Mouse (Mus musculus) embryonic facial prominence, embryonic 12.5 days (tissue): ENCODE measurements around the gene Scmh1. TPM values are rescaled to one million over a fixed set of nuclear protein-coding genes. Genes with fewer than 3 reads are reported as not detected.

Experiments
- ATAC-seq: fragments of 200-750 bp; cut with Nextera tagmentation; 2 replicates; pipeline ENCODE4 v1.8.0; 2017; ENCODE audit not compliant: insufficient number of reproducible peaks, insufficient read depth, low FRiP score, low TSS enrichment
- H3K27ac ChIP-seq: fragments of 300-500 bp; sonication (generic); 2 replicates; pipeline ENCODE4 v1.5.1; 2016; ENCODE audit warnings: mild to moderate bottlenecking
- H3K27me3 ChIP-seq: fragments of 300-500 bp; sonication (generic); 2 replicates; pipeline ENCODE4 v1.6.1; 2016; ENCODE audit warnings: mild to moderate bottlenecking, moderate library complexity
- H3K36me3 ChIP-seq: fragments of 300-500 bp; sonication (generic); 2 replicates; pipeline ENCODE4 v1.6.1; 2016; ENCODE audit warnings: mild to moderate bottlenecking
- H3K4me1 ChIP-seq: fragments of 300-500 bp; sonication (generic); 2 replicates; pipeline ENCODE4 v1.6.1; 2016
- H3K4me2 ChIP-seq: fragments of 300-500 bp; sonication (generic); replicated peaks from 2 replicates; pipeline ENCODE4 v1.6.1; 2016; ENCODE audit warnings: mild to moderate bottlenecking, moderate library complexity
- H3K4me3 ChIP-seq: fragments of 300-500 bp; sonication (generic); 2 replicates; pipeline ENCODE4 v1.5.1; 2016; ENCODE audit warnings: mild to moderate bottlenecking
- H3K9ac ChIP-seq: fragments of 300-500 bp; sonication (generic); 2 replicates; pipeline ENCODE4 v1.6.1; 2016; ENCODE audit warnings: mild to moderate bottlenecking, moderate library complexity
- H3K9me3 ChIP-seq: fragments of 300-500 bp; sonication (generic); 2 replicates; pipeline ENCODE4 v1.6.1; 2016; ENCODE audit warnings: mild to moderate bottlenecking, moderate library complexity
- WGBS: fragments of 180-500 bp; shearing (Covaris S2); methylation state at CpG from one replicate; pipeline ENCODE4 v1.1.7; 2016; 5-methylcytosine and 5-hydroxymethylcytosine counted together
- polyA plus RNA-seq: library from polyadenylated mRNA; unstranded; fragments of >200 nt; fragmentation: Nextera tagmentation; extraction: Ambion mirVana; gene quantifications from 2 replicates; pipeline ENCODE4 v1.2.1, GENCODE M21; 2016

The Scmh1 gene
- polyA plus RNA-seq, 1 experiment from 2014 or later = 45.2 TPM

- no peak overlapping the region for H3K4me2 ChIP-seq
- H3K9ac ChIP-seq = no peak overlapping the region
- 97% methylated on average over 2 of the region's 2 CpGs for whole genome bisulfite sequencing
- no peaks in the 10 kb centered on the region for H3K4me1 ChIP-seq
- H3K27ac ChIP-seq = no peak overlapping the region
- H3K9me3 ChIP-seq = no peaks in the 10 kb centered on the region
- no peak overlapping the region for H3K4me3 ChIP-seq
- peaks cover 47% of the 10 kb centered on the region for H3K36me3 ChIP-seq
- H3K27me3 ChIP-seq = no peaks in the 10 kb centered on the region
- ATAC-seq = no peak
These were observed 109.3 kb downstream of the Scmh1 start for GRCm38 (mm10) chr4:120514366-120514765.

DNA sequence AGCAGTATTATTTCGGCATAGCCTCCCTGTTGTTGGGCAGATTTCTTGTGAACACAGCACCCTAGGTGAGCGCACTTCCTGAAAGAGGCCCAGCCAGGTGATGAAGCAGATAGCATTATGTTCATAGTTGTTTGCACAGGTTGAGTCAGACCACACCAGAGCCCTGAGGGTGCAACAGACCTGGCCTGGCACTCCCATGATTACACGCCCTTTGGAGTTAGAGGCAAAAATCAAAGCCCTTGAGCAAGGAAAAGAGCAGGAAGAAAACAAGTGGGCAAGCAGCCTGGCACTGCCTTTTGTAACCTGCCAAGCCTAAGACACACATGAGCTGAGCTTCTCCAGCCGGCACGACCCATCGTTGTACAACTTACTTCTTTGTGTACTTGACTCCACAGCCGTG, 111.4 kb downstream of the Scmh1 start:
- no peak overlapping the region for H3K27ac ChIP-seq
- H3K4me1 ChIP-seq = no peaks in the 10 kb centered on the region
- peaks cover 44% of the 10 kb centered on the region for H3K36me3 ChIP-seq
- H3K27me3 ChIP-seq = no peaks in the 10 kb centered on the region
- no peak overlapping the region for H3K4me2 ChIP-seq
- H3K4me3 ChIP-seq = no peak overlapping the region
- ATAC-seq = no peak
- no peaks in the 10 kb centered on the region for H3K9me3 ChIP-seq
- no peak overlapping the region for H3K9ac ChIP-seq
- WGBS = 93% methylated on average over 7 of the region's 7 CpGs

DNA sequence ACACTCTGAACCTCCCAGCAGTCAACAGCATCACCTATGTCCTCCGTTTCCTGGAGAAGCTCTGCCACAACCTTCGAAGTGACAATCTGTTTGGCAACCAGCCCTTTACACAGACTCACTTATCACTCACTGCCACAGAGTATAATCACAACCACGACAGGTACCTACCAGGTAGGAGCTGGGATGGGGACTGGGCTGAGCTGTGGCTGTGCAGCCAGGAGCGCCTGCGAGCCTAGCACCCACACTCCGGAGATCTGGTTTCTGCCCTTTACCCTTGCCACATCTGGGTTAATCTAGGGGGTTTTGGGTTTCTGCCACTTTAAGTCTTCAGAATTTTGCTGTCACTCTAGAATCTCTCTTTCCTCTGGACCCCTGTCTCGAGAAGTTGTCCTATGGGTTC, 111.8 kb downstream of the Scmh1 start:
- ATAC-seq = no peak
- WGBS = 85% methylated on average over 7 of the region's 7 CpGs
- H3K27ac ChIP-seq = no peak overlapping the region

DNA sequence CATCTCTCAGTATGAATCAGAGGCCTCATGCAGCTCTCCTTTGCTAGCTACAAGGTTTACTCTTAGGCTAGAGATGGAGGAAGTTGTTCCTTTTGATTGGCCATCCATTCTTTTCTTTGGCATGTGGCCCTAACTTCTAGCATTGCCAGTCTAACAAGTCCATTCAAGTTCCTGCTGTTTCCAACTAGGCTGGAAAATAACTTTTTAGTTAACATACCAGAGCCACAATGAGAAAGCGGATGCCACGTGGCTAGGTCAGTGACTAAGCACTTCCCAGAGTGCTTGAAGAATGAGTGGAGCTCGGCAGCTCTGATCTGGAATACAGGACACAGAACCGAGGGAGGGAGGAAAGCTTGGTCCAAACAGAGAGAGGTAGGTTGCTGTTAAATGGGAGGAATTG, 112.3 kb downstream of the Scmh1 start:
- 83% methylated on average over 4 of the region's 4 CpGs for WGBS
- H3K4me2 ChIP-seq = no peak overlapping the region
- H3K4me3 ChIP-seq = no peak overlapping the region
- peaks cover 51% of the 10 kb centered on the region for H3K36me3 ChIP-seq
- ATAC-seq = no peak
- H3K9me3 ChIP-seq = no peaks in the 10 kb centered on the region
- H3K27me3 ChIP-seq = no peaks in the 10 kb centered on the region
- no peaks in the 10 kb centered on the region for H3K4me1 ChIP-seq
- no peak overlapping the region for H3K9ac ChIP-seq
- H3K27ac ChIP-seq = no peak overlapping the region

More for the DNA sequence above, 111.8 kb downstream of the Scmh1 start:
- Histone ChIP-seq H3K9me3 (no peaks in the 10 kb centered on the region), H3K9ac (no peak overlapping the region), H3K4me3 (no peak overlapping the region), H3K4me2 (no peak overlapping the region), H3K4me1 (no peaks in the 10 kb centered on the region), H3K27me3 (no peaks in the 10 kb centered on the region), H3K36me3 (peaks cover 47% of the 10 kb centered on the region)

DNA sequence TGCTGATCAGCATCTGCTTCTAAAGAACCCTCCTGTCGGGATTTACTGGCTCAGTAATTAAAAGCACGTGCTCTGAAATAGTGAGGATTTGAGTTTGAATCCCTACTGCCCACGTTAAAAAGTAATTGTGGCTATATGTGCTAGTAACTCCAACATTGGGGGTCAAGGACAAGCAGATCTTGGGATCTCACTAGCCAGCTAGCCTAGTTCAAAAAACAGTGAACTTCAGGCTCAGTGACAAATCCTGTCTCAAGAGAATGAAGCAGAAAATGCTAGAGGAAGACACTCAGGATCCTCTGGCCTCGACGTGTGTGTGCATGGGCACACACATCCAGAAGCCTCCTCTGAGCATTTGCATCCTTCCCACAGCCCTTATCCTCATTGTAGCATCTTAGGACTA, 116.7 kb downstream of the Scmh1 start:
- no peak overlapping the region for H3K4me2 ChIP-seq
- ATAC-seq = no peak
- no peak overlapping the region for H3K4me3 ChIP-seq
- no peak overlapping the region for H3K27ac ChIP-seq
- no peak overlapping the region for H3K9ac ChIP-seq
- H3K27me3 ChIP-seq = no peaks in the 10 kb centered on the region
- WGBS = 70% methylated on average over 5 of the region's 5 CpGs
- no peaks in the 10 kb centered on the region for H3K4me1 ChIP-seq
- peaks cover 71% of the 10 kb centered on the region for H3K36me3 ChIP-seq
- no peaks in the 10 kb centered on the region for H3K9me3 ChIP-seq

DNA sequence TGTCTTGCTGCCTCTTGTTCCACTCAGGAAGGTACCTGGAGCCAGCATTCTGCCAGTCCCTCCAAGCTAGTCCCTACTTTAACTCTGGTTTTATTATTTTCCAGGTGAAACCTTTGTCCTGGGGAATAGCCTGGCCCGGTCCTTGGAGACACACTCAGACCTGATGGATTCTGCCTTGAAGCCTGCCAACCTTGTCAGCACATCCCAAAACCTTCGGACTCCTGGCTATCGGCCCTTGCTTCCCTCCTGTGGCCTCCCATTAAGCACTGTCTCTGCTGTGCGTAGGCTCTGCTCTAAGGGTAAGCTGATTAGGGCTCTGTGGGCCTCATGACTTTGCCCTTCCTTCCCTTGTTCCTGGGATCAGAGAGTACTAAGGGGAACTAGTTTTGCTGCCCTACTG, 117.3 kb downstream of the Scmh1 start:
- H3K4me3 ChIP-seq = no peak overlapping the region
- H3K27ac ChIP-seq = no peak overlapping the region
- 90% methylated on average over 4 of the region's 4 CpGs for WGBS
- ATAC-seq = no peak
- H3K9ac ChIP-seq = no peak overlapping the region
- no peaks in the 10 kb centered on the region for H3K9me3 ChIP-seq
- H3K4me1 ChIP-seq = no peaks in the 10 kb centered on the region
- no peaks in the 10 kb centered on the region for H3K27me3 ChIP-seq
- H3K4me2 ChIP-seq = no peak overlapping the region
- peaks cover 67% of the 10 kb centered on the region for H3K36me3 ChIP-seq

DNA sequence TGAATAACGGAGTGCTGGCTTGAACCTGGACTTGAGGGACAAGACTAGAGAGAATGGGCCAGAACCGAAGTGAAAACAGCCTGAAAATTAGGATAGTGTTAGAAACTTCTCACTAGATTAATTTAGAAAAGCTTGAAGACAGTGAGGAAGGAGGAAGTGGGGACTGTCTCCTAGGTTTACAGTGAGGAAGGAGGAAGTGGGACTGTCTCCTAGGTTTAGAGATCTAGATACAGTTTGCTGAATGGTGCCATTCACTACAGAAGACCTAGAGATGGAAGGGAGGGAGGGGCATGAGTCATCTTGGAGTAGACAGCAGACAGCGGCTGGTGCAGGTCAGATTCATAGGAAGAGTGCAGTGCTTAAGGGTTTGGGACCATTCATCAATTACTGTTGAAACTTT, 118.0 kb downstream of the Scmh1 start:
- Histone ChIP-seq H3K9ac (no peak overlapping the region), H3K27me3 (no peaks in the 10 kb centered on the region), H3K4me3 (no peak overlapping the region), H3K36me3 (peaks cover 65% of the 10 kb centered on the region), H3K4me2 (no peak overlapping the region), H3K9me3 (no peaks in the 10 kb centered on the region), H3K4me1 (no peaks in the 10 kb centered on the region), H3K27ac (no peak overlapping the region)
- 89% methylated on average over 3 of the region's 3 CpGs for WGBS
- no peak for ATAC-seq

DNA sequence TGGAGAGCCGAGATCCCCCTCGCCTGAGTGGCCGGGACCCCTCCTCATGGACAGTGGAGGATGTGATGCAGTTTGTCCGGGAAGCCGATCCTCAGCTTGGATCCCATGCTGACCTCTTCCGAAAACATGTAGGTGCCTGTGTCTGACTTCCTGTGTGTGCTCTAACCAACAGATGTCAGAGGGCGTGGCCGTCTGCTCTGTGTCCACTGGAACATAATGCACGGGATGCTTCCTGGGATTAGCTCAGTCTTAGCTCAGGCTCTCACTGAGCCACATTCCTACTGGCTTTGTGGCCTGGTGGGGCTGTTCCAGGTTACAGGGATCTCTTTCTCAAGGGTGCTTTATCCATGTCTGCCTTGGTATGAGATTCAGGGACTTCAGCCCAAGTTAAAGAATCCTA, 123.1 kb downstream of the Scmh1 start:
- no peaks in the 10 kb centered on the region for H3K9me3 ChIP-seq
- no peak overlapping the region for H3K27ac ChIP-seq
- no peak overlapping the region for H3K4me3 ChIP-seq
- no peak overlapping the region for H3K4me2 ChIP-seq
- no peaks in the 10 kb centered on the region for H3K27me3 ChIP-seq
- ATAC-seq = no peak
- H3K9ac ChIP-seq = no peak overlapping the region
- H3K36me3 ChIP-seq = peaks cover 71% of the 10 kb centered on the region
- H3K4me1 ChIP-seq = no peaks in the 10 kb centered on the region
- 79% methylated on average over 9 of the region's 9 CpGs for WGBS

- H3K9ac ChIP-seq = no peak within 1 kb of the TSS
- H3K36me3 ChIP-seq = peaks cover 53% of the 10 kb centered on the region
- H3K27ac ChIP-seq = no peak within 1 kb of the TSS
- H3K4me2 ChIP-seq = no peak within 1 kb of the TSS
- no peaks in the 10 kb centered on the region for H3K27me3 ChIP-seq
- H3K4me3 ChIP-seq = no peak within 1 kb of the TSS
- no peak for ATAC-seq
- 88% methylated on average over 6 of the region's 6 CpGs for WGBS
- H3K4me1 ChIP-seq = no peaks in the 10 kb centered on the region
- no peaks in the 10 kb centered on the region for H3K9me3 ChIP-seq
These were observed 126.9 kb downstream of the Scmh1 start, which contains the start of gene Slfnl1 for GRCm38 (mm10) chr4:120531986-120532385. Slfnl1 (plus strand) TSS chr4:120532231.

GRCm38 (mm10) chr4:120538664-120539063, 133.6 kb downstream of the Scmh1 start:
- Histone ChIP-seq H3K4me1 (no peaks in the 10 kb centered on the region), H3K4me3 (no peak overlapping the region), H3K36me3 (peaks cover 56% of the 10 kb centered on the region), H3K4me2 (no peak overlapping the region), H3K9me3 (no peaks in the 10 kb centered on the region), H3K27ac (no peak overlapping the region), H3K9ac (no peak overlapping the region), H3K27me3 (no peaks in the 10 kb centered on the region)
- ATAC-seq = no peak
- 96% methylated on average over 10 of the region's 10 CpGs for WGBS

DNA sequence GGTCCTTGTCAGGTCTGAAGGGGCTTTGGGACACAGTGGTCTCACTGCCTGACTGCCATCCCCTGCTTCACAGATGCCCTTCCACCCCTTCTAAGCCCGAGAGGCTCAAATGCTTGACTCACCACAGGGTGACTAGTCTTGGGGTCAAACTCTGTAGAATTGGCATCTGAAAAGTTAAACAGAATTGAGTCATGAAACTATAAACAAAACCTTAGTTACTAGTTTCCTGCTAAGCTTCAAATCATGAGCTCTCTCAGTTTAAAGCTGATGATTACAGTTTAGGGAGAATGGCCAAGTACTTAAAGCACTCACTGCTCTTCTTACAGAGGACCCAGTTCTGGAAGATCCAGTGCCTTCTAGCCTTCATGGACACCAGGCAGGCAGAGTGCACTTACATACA, 139.8 kb downstream of the Scmh1 start:
- peaks cover 94% of the 10 kb centered on the region for H3K36me3 ChIP-seq
- 85% methylated on average over 1 of the region's 1 CpGs for WGBS
- H3K4me1 ChIP-seq = no peaks in the 10 kb centered on the region
- no peak overlapping the region for H3K4me3 ChIP-seq
- no peak overlapping the region for H3K4me2 ChIP-seq
- no peaks in the 10 kb centered on the region for H3K27me3 ChIP-seq
- H3K9ac ChIP-seq = no peak overlapping the region
- no peak for ATAC-seq
- H3K9me3 ChIP-seq = no peaks in the 10 kb centered on the region
- H3K27ac ChIP-seq = no peak overlapping the region

DNA sequence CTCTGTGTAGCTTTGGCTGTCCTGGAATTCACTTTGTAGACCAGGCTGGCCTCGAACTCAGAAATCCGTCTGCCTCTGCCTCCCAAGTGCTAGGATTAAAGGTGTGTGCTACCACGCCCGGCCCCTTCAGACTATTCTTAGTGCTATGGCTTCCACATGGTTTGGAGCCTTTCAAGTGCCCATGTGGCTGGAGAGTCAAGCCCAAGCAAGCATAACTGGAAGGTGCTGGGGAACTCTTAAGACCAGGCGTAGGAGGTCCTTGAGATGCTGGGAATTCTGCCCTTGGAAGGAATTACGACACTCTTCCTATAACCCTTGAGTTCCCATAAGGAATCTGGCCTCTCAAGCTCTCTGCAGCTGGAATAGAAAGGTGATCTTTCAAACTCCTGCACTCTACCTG, 151.5 kb downstream of the Scmh1 start:
- Histone ChIP-seq H3K4me3 (no peak overlapping the region), H3K4me1 (no peaks in the 10 kb centered on the region), H3K27ac (no peak overlapping the region), H3K36me3 (peaks cover 78% of the 10 kb centered on the region), H3K9me3 (no peaks in the 10 kb centered on the region), H3K27me3 (no peaks in the 10 kb centered on the region), H3K4me2 (no peak overlapping the region), H3K9ac (no peak overlapping the region)
- ATAC-seq = no peak
- 95% methylated on average over 6 of the region's 6 CpGs for WGBS

DNA sequence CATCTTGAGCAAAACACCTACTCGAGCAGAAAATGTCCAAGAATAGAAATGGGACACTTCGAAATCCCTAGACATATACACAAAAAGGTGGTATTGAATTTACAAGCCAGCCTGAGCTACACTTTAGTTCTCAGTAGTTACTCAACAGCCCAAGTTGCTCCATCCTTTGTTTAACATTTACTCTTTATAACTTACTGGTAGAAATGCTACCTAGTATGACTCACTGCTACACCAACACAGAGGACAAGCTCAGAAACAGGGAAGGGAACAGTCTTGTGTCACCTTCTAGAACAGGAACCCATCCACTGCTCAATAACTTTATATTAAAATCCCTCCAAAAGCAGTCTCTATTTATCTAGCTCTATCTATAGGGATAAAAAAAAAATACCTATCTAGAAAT, 160.6 kb downstream of the Scmh1 start:
- no peak overlapping the region for H3K27ac ChIP-seq
- H3K4me2 ChIP-seq = no peak overlapping the region
- no peak for ATAC-seq
- no peak overlapping the region for H3K4me3 ChIP-seq
- no peaks in the 10 kb centered on the region for H3K27me3 ChIP-seq
- peaks cover 16% of the 10 kb centered on the region for H3K4me1 ChIP-seq
- 85% methylated on average over 2 of the region's 2 CpGs for WGBS
- no peak overlapping the region for H3K9ac ChIP-seq
- peaks cover 36% of the 10 kb centered on the region for H3K36me3 ChIP-seq
- no peaks in the 10 kb centered on the region for H3K9me3 ChIP-seq
